Mouse (Mus musculus) NIH3T3 (cell line): ENCODE data around the gene Tfeb.
A peak's percentile ranks its signal among the peaks of the same experiment; 100 is the strongest.

ENCODE experiments used
- DNase-seq: peaks from one replicate; pipeline ENCODE4 v3.0.0-alpha.2; 2012; ENCODE audit warnings: low read depth

Tfeb gene

DNA sequence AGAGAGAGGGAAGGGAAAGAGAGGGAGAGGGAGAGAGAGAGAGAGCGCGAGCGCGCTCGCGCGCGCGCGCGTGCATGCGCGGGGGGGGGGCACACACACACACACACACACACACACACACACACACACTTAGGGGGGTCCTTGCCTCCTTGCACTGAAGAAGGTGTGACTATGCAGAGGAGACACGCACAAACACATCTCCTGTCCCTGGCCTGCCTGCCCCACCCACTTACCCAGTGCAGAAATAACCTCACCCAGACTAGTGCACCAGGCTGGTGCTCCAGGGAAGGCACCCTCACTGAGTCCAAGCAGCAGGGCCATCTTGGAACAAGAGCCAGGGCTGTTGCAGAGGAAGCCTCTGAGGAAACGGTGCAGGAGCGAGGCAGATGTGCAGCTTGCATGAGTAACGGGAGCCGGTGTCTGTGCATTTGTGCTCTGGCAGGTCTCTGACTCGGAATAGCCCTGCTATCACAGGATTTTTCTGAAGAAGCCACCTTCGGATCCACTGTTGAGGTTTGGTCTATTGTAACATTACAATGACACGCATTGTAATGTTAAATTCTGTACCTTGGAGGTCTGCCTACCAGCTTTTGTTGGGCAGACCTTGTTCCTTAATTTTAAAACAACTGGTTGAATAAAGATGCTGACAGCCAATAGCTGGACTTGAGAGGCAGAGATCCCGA lies 23.8 kb upstream of the Tfeb start:
- no peak for DNase-seq

DNA sequence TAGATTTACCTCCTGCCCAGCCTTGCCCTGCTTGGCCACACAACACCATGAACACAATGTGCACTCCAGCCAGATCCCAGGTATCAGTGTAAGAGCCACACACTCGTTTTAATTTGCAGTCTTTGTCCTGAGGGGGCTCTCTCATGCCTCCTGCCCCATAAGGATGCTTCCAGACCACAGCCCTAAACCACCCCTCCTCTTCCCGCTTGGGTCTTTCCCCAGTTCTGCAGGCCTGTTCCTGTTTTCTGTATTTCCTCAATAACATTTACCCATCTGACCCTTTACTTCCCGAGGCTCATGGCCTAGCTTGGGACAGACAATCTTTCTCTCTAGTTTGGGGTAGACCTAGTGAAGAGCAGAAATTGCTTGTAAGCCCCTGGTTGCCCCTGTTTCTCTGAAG lies 21.8 kb upstream of the Tfeb start:
- DNase-seq, result no peak

DNA sequence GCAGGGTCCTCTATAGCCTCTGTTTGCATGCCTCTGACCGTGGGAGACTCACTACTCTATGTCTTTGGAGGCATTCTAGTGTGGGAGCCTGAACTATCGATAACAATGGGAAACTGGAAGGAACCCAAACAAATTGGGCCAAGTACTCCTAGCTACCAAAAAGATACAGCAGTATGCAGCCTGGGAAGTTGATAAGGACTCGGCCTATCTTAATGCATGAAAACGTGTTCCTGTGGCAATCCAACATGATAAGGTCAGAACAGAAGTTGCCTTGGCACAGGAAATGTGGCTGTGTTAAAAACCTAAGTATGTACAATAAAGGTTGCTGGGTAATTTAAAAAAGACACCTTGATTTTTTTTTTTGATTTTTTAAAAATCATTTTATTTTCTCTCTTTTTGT lies 15.6 kb upstream of the Tfeb start:
- DNase-seq, result no peak

DNA sequence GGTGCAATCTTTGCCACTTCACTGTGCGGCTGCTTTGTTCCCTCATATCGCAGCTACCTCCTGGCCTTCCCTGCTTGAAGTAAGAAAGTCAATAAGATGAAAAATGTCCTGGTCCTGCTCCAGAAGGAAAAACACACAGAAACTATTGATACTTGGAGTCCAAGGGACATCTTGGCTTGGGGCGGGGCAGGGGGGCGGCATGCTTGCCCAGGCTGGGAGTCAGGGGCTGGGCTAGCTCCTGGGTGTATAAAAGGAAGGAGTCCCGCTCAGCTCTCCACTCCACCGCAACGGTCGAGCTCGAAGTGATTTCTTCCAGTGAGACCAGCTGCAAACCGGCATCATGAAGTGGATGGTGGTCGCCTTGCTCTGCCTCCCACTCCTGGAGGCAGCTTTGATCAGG lies 10.3 kb upstream of the Tfeb start, which contains the start of gene Pgc:
Pgc (plus strand) TSS at position 277 of the 400 bp plus-strand sequence.
- no peak for DNase-seq

DNA sequence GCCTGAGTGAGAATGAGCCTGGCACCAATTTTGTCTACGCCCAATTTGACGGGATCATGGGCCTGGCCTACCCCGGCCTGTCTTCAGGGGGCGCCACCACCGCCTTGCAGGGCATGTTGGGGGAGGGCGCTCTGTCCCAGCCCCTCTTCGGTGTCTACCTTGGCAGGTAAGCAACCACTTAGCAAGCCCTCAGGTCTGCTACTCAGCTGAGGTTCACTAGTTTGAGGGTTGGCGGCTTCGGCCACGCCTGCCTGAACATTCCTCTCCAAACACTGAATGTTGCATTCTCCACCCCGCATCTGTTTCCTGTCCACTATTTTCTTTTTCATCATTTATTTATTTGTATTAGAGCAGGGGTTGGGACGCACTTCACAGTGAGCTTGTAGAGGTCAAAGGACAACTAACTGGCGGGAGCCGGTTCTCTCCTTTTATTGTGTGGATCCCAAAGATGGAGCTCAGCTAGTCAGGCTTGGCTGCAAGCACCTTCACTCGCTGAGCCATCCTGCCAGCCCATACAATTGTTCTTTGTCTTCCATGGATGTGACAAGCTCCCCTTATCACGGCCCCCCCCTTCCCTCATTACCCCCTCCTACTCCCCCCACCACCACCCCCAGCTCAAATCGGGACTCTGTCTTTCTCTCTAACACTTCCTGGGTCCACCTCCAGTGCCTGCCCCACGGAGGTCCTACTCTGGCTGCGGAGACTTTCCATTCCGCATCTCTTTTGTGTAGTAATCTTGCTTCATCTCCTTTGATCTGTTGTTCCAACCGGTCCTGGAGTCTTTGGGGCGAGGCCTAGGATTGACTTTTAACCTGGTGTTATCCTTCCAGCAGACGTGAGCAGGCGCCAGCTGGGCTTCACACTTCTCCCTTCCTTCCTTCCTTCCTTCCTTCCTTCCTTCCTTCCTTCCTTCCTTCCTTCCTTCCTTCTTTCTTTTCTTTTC lies 5.9 kb upstream of the Tfeb start:
- DNase-seq, result no peak

DNA sequence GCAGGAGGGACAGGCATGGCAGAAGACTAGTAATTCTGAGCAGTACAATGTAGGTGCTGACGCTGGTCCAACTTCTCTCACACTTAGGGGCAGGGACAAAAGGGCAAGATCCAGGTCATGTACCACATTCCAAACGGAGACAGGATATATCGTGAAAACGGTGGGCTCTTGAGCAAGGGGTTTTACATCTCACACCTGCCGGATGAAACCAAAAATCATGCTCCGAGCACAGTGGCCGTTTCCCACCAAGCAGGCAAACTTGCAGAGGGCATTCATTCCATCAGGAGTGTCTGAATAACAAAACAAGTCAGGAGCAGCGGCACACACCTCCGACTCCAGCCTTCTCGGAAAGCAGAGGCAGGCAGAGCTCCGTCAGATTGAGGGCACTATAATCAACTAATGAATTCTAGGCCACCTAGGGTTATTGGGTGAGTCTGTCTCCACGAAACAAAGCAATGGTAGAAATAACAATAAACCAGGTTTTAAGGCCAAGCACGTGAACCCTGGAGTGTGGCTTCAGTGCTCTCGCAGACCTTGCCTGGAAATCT lies 1.2 kb upstream of the Tfeb start:
- DNase-seq, result no peak

DNA sequence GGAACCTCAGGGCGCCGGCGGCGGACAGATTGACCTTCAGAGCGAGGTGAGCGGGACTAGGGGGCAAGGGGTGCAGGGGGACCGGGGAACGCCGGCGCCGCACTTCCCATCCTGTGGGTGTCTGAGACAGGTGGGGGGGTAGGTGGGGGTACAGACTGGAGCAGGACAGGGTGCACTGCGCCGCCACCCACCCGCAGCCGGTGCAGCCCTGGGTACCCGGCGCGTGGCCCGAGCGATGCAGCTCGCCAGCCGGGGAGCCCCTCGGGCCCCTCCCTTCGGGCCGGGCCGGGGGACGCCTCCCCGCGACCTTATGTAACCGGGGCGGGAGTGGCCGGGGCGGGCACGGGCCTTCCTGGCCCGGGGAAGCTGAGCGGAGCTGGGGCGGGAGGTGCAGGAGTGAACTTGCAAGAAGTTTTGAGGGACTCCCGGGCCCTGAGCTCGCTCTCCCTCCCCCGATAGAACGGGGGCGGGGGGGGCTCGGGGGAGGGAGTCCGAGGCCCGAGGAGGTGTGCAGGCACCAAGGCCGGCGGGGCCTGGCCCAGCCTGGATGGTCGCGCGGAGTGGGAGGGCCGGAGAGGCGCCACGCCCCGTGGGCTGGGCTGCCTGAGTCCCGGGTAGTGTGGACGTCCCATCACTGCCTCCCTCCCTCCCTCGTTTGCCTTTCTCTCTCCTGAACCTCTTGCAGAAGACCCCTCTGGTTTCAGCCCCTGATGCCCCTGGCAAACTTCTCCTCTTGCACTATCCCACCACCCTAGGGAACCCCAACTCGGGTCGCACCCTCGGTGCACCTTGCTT lies 638 bp downstream of the Tfeb start:
- peak; percentile 91 for DNase-seq

DNA sequence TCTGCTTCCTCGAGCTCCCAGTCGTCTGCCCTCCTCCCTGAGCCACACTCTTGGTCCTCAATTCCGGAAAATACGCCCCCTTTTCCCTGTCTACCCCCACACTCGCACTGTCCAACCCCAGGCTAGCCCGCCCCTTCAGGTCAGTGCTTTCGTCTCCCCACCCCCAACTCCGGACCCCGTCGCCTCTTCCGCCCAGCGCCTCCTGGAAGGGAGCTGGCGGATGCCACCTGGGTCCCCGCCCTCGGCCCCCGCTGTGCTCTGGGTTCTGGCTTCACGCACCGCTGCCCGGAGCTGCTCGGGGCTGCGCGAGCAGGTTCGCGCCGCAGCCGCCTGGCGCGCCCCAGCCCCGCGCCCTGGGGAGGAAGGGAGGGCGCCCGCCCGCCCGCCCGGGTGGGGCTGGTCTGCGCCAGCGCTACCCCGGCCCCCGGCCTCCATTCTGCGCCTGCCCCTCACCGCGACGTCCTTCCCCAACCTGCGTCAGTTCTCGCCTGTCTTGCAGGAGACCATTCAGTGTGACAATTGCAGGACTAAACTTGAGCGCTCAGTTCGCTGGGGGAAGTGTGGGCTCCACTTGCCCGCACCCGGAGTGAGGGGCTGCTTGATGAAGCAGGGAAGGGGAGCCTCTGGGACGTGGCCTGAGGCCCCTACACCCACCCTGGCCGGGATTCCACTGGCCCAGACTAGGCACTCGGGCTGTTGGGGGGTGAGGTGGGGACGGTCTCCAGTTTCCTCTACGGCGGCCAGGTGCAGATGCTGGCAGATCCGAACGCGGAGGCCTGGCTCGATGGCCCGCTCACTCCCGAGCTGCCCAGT lies 1.4 kb downstream of the Tfeb start:
- DNase-seq, result no peak

DNA sequence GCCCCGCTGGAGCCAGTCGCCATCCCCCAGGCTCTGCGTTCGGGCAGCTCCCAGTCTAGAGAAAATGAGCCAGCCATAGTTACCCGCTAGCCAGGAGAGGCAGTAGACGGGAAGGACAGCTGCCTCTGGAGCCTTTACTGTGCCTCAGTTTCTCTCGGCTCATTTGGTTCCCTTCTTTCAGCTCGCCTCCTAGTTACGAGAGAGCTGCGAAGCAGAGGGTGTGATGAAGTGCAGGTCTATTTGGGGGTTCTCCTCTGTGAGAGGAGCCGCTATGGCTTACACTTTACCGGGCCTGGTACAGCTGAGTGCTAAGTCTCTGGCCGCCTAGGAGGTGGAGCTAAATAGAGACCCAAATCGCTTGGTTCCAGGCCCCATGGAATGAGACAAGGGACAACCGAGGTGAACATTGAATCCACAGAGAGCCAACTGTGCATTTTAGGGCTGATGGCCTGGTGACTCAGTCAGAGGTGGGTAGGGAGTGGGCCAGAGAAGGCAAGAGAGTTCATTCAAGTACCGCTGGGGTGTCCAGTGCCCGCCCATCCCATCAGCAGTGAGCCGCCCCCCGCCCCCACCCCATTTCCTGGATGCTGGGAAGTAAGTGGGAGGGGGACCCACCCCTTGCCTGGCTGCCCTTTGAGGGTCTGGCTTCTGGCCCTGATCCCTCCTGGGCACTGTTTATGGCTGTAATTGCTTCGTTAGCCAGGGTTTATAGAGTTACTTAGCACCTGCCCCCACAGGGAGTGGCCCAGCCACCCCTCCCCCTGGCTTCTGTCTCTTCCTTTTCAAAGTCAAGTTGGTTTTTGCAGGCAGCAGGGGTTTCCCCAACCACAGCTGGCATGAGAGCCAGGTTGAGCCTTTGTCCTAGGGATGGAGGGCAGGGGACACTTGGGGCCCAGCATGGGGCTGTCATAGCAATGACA lies 2.3 kb downstream of the Tfeb start:
- no peak for DNase-seq

DNA sequence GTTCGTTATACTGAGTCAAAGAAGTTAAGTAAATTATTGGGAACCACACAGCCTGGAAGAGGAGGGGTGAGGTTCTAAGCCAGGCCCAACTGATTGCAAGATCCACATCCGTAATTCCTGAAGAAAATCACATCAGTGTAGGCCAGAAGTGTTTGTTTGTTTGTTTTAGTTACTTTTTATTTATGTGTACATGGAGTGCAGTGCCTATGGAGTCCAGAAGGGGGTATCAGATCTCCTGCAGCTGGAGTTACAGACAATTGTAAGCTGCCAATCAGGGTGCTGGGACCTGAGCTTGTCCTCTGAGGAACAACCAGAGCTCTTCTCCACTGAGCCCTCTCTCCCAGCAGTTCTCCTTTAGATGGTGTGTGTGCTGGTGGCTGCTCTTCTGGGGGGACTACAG lies 3.4 kb downstream of the Tfeb start:
- DNase-seq, result no peak

DNA sequence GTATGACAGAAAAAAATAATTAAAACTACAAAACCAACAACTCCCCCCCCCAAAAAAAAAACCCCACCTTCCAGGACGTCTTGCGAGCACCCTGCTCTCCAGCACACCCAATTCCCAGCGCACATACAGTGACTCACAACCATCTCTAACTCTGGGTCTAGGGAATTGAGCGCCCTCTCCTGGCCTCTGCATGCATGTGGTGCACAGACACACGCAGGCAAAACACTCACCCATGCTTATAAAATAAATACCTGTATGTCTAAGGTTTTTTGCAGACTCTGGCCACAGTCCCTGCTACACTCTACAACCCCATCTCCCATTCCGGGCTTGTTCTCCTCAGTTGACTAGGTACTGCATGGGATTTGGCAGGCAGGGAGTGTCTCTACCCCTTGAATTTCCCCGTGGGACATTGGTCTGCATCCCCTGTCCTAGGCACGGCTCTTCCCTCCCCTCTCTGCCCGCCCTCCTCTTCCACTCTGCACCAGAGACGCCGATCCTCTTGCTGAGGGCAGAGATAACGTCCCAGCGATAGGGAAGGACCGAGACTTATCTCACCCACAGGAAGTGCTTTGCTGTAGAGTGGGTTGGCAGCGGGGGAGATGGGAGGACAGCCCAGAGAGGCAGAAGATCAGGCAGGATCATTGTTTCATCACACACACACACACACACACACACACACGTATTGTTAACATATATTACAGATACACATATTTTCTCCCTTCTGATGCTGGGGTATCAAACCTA lies 6.3 kb downstream of the Tfeb start:
- no peak for DNase-seq

DNA sequence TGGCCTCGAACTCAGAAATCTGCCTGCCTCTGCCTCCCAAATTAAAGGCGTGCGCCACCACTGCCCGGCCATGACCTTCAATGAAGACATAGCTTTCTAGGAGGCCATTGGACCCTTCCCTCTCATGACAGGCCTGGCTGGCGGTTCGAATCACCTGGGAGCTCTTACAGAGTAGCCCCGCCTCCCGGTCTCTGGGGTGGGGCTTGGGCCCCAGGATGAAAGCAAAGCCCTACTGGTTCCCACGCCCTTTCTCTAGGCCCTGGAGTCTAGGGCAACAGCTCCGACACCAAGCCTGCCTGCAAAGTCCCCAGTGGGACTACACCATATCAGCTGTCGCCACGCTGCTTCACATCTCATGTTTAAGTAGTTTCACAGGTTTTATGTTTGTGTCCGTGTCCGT lies 7.3 kb downstream of the Tfeb start:
- DNase-seq, result no peak

DNA sequence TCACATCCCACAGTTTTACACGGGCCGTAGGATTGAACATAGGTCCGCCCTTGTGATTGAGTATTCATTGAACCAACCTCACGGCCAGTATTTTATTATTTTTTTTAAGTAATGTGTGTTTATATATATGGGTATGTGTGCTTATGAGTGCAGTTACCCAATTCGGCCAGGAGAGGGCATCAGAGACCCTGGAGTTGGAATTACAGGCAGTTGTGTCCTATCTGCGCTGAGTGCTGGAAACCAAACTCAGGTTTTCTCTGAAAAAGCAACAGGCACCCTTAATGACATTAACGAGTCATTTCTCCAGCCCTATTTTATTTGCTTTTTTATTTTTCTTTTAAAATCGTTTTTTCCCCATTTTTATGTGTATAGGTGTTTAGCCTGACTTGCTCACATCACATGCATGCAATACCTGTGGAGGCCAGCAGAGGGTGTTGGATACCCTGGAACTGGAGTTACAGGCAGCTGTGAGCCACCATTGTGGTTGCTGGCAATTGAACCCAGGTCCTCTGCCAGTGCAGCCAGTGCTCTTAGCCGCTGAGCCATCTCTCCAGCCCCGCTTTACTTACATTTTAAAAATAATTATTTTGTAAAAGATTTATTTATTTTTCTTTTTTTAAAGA lies 8.0 kb downstream of the Tfeb start:
- DNase-seq, result peak; percentile 38

DNA sequence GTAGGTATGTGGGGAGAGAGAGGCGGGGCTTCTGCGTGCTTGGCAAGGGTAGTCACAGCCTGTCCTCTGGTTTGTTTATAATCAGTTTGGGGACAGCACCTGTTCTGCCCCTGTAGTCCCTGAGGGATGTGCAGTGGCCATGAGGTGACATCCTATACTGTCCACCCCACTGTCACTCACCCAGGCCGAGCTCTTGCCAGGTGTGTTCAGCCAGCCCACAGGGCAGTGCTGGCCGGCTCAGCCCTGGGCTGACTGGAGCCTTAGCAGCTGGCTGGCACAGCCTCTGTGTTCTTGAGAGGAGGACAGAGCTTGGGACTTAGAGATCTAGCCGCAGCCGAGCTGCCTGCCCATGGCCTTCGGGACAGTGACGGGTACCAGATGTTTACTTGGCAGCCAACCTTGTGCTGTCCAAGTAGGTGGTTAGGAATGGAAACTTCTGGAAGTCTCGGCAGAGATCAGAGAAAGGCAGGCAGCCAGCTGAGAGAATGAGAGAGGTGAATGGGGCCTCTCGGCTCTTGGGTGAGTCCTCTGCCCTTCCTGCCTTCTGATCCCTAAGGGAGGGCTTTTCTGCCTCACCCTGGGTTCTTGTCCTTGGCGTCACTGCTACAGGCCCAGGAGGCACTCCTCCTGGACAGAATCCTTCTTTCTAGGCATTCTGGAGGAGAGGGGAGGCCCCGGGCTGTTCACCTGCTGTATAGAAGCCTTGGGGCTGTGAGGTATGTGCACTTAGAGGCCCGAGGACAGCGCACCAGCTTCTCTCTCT lies 12.1 kb downstream of the Tfeb start:
- DNase-seq, result peak; percentile 23

DNA sequence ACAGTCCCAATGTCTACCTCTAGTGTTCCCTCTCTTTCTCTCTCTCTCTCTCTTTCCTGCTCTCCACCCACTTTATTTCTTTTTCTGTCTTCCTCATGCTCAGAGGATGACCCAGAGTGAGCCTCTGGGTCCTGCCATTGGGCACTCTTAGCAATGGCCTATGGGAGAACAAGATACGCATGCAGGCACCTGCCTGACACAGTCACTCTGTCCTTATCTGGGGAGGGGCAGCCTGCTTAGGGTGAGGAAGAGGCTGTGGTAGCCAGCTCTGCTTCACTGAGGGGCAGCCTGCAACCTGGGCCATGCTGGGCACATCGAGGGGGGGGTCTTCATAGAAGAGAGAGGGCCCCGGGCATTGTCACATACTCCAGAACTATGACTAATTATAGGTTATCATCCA lies 12.8 kb downstream of the Tfeb start:
- no peak for DNase-seq

DNA sequence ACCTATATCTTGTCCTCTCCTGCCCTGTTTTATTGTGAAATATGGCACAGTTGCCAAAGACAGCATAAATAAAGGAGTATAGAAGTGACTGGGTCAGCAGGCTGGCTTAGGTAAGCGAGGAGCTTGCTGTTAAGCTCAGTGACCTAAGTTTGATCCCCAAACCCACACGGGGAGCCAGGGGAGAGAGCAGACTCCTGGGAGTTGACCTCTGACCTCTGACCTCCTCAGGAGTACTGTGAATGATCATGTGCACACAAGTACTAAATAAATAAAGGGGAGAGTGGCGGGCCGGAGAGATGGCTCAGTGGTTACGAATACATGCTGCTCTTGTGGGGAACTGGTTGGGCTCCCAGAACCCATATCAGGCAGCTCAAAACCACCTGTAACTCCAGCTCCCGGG lies 13.3 kb downstream of the Tfeb start:
- DNase-seq, result no peak

DNA sequence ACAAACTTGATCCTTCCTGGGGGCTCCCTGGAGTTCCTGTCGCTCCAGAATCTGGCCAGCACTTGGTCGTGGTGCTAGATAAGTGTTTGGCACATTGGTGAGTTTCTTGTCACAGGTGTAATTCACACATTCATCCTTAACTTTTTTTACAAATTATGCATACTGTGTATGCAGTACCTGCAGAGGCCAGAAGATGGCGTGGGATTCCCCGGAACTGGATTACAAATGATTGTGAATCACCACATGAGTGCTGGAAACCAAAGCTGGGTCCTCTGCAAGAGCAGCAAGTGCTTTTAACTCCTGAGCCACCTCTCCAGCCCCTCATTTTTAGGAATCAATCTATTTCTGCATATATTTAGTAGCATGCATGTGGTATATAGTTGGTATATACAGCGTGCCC lies 15.0 kb downstream of the Tfeb start:
- DNase-seq, result no peak

DNA sequence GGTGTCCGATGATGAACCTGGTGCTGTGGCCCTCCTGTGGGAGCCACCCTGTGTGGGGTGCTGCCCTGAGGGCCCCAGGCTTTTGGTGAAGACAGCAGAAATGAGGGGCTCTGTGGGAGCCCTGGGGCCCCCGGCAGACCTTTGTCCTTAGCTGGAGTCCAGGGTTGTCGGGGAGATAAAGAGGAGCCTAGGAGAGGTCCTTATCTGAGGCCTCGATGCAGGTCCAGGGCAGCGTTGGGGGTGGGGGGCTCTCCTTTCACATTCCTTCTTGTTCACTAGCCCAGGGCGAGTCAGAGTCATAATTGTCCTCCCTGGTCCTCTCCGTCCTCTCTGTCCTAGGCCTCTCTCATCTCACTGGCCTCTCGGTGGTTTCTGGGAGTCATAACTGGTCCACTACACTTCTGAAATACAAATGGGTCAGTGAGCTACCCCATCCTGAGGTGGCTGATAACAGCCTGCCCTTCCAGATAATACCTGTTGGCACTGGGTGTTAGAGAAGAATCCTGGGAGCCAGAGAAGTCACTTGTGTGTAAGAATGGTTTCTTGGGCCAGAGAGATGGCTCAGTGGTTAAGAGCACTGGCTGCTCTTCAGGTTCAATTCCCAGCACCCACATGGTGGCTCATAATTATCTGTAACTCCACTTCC lies 16.4 kb downstream of the Tfeb start:
- no peak for DNase-seq
